Mouse (Mus musculus) myocyte (in vitro differentiated cells): ENCODE data around the gene Arid1b.

ENCODE experiments used
- TCF12 ChIP-seq: IDR thresholded peaks from one replicate; pipeline ENCODE4 v1.6.1; 2011; ENCODE audit warnings: mild to moderate bottlenecking, control low read depth; ENCODE audit not compliant: poor library complexity, insufficient read depth, severe bottlenecking
- TCF3 ChIP-seq: IDR thresholded peaks from one replicate; pipeline ENCODE4 v1.6.1; 2011; ENCODE audit warnings: low read depth, control low read depth; ENCODE audit not compliant: insufficient read length

DNA sequence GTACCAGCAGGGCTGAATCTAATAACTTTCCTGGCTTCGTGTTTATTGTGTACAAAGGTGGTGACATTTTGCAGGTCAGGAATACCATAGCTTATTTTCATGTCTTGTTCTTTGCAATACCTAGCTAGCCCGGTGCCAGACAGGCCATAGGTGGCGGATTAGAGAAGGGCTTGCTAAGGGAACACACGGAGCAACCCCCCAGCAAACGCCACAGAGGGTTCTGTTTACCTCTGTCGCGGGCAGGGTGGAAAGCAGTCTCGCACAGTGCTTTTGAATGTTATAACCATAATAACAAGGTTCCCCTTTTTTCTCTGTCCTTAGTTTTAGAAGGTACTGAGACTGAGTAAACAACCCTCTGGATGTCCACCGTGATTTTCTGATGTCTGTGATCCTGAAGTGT is 83.9 kb downstream of the Arid1b start:
- TF ChIP-seq TCF3 (no peak), TCF12 (no peak)
